Mouse (Mus musculus) forebrain, embryonic 15.5 days (tissue): ENCODE results near the gene Gm12117. TPM values are rescaled to one million over a fixed set of nuclear protein-coding genes. Genes with fewer than 3 reads are reported as not detected.

Source experiments
- ATAC-seq: fragments of 200-750 bp; cut with Nextera tagmentation; replicated peaks from 2 replicates; pipeline ENCODE4 v1.8.0; 2017; ENCODE audit warnings: mild to moderate bottlenecking, moderate TSS enrichment, moderate library complexity
- H3K27ac ChIP-seq: fragments of 300-500 bp; sonication (generic); replicated peaks from 2 replicates; pipeline ENCODE4 v1.5.1; 2015; ENCODE audit warnings: mild to moderate bottlenecking, inconsistent platforms
- H3K27me3 ChIP-seq: fragments of 300-500 bp; sonication (generic); 2 replicates; pipeline ENCODE4 v1.6.1; 2015; ENCODE audit warnings: inconsistent platforms
- H3K36me3 ChIP-seq: fragments of 300-500 bp; sonication (generic); 2 replicates; pipeline ENCODE4 v1.6.1; 2015; ENCODE audit warnings: mild to moderate bottlenecking, inconsistent platforms
- H3K4me1 ChIP-seq: fragments of 300-500 bp; sonication (generic); 2 replicates; pipeline ENCODE4 v1.6.1; 2015; ENCODE audit warnings: inconsistent platforms
- H3K4me2 ChIP-seq: fragments of 300-500 bp; sonication (generic); replicated peaks from 2 replicates; pipeline ENCODE4 v1.6.1; 2015; ENCODE audit warnings: mild to moderate bottlenecking, inconsistent platforms
- H3K4me3 ChIP-seq: fragments of 300-500 bp; sonication (generic); 2 replicates; pipeline ENCODE4 v1.5.1; 2015; ENCODE audit warnings: mild to moderate bottlenecking, inconsistent platforms
- H3K9ac ChIP-seq: fragments of 300-500 bp; sonication (generic); replicated peaks from 2 replicates; pipeline ENCODE4 v1.6.1; 2015; ENCODE audit warnings: mild to moderate bottlenecking, inconsistent platforms
- H3K9me3 ChIP-seq: fragments of 300-500 bp; sonication (generic); 2 replicates; pipeline ENCODE4 v1.6.1; 2016; ENCODE audit warnings: inconsistent platforms
- WGBS: fragments of 180-500 bp; shearing (Covaris S2); methylation state at CpG from one replicate; pipeline ENCODE4 v1.1.7; 2015; ENCODE audit warnings: mixed read lengths; 5-methylcytosine and 5-hydroxymethylcytosine counted together
- polyA plus RNA-seq: library from polyadenylated mRNA; unstranded; fragments of >200 nt; fragmentation: Nextera tagmentation; extraction: Ambion mirVana; gene quantifications from 2 replicates; pipeline ENCODE4 v1.2.1, GENCODE M21; 2015

Gene Gm12117
- polyA plus RNA-seq, 1 experiment from 2014 or later = not detected

GRCm38 (mm10) chr11:33232056-33232455 is 44.5 kb downstream of the Gm12117 start:
- H3K27me3 ChIP-seq = no peaks in the 10 kb centered on the region
- H3K4me1 ChIP-seq = peaks cover 10% of the 10 kb centered on the region
- no peaks in the 10 kb centered on the region for H3K36me3 ChIP-seq
- H3K27ac ChIP-seq = no peak overlapping the region
- H3K9ac ChIP-seq = no peak overlapping the region
- H3K4me3 ChIP-seq = no peak overlapping the region
- no peak for ATAC-seq
- 75% methylated on average over 5 of the region's 5 CpGs for WGBS
- H3K9me3 ChIP-seq = no peaks in the 10 kb centered on the region
- H3K4me2 ChIP-seq = no peak overlapping the region

GRCm38 (mm10) chr11:33228186-33228585 is 48.4 kb downstream of the Gm12117 start:
- WGBS = 88% methylated on average over 2 of the region's 2 CpGs
- peaks cover under 1% of the 10 kb centered on the region; the same call in 1 of the 2 replicates for H3K4me1 ChIP-seq
- no peak for ATAC-seq

GRCm38 (mm10) chr11:33226516-33226915 is 50.0 kb downstream of the Gm12117 start:
- Histone ChIP-seq H3K27me3 (no peaks in the 10 kb centered on the region), H3K9me3 (no peaks in the 10 kb centered on the region), H3K9ac (no peak overlapping the region), H3K4me1 (no peaks in the 10 kb centered on the region), H3K27ac (no peak overlapping the region), H3K36me3 (no peaks in the 10 kb centered on the region), H3K4me2 (no peak overlapping the region), H3K4me3 (no peak overlapping the region)
- 84% methylated on average over 8 of the region's 8 CpGs for WGBS
- no peak for ATAC-seq

More at GRCm38 (mm10) chr11:33228186-33228585, 48.4 kb downstream of the Gm12117 start:
- no peak overlapping the region for H3K9ac ChIP-seq
- no peak overlapping the region for H3K4me3 ChIP-seq
- H3K4me2 ChIP-seq = no peak overlapping the region
- no peaks in the 10 kb centered on the region for H3K36me3 ChIP-seq
- H3K27ac ChIP-seq = no peak overlapping the region
- H3K9me3 ChIP-seq = no peaks in the 10 kb centered on the region
- no peaks in the 10 kb centered on the region for H3K27me3 ChIP-seq

Other genes starting within 250 kb of the Gm12117 start
- 3.0 and 4.3 TPM in 2 replicates for gene Fgf18, start 129.3 kb downstream of the Gm12117 start, polyA plus RNA-seq
- 492 and 513 TPM in 2 replicates for gene Npm1, start 113.5 kb downstream of the Gm12117 start, polyA plus RNA-seq
- gene Tlx3, start 73.1 kb downstream of the Gm12117 start, polyA plus RNA-seq = 0.18 TPM in 1 of 2 replicates, not detected in the other
- 7.3 and 9.5 TPM in 2 replicates for gene Ranbp17, start 237.0 kb upstream of the Gm12117 start, polyA plus RNA-seq